Mouse (Mus musculus): ENCODE measurements at regions not wholly inside any gene's neighbourhood (a gene's known extent, or its start where the extent isn't known, plus 50 kb on each side); places are given as distances from the start of the nearest gene placed in this dataset.
"Not testable (repeated sequence)": the region's sequence is repeated elsewhere in the genome, so short reads cannot be mapped to it uniquely, and the experiment has no call there.

DNA sequence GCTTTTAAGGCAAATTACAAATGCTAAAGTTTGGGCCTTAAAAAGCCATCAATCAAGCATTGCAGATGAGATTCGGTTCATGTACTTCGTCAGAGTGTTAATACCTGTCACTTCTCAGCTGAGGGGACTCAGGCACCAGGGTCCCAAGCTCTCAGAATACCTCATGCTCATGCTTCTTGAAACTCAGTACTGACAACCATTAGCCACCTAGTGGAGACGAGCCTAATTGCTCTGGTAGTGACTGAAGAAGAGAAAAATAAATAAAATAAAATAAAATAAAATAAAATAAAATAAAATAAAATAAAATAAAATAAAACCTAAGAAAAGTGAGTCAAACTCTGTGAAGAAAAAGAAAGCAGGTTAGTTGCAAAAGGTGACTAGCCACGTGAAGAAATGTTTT lies 121.0 kb downstream of the Gxylt1 start:
- no peak for TF ChIP-seq POLR2A (IDR thresholded peaks at IDR 0.05; ENCODE audit: control insufficient read depth, low read depth, low read length)
- H3K27me3 ChIP-seq (ENCODE audit: control insufficient read depth, insufficient read depth, low read length) = no peaks in the 10 kb centered on the region
- no peak overlapping the region for H3K4me3 ChIP-seq (ENCODE audit: control insufficient read depth, low read depth, low read length)
- no peaks in the 10 kb centered on the region for H3K4me1 ChIP-seq (ENCODE audit: control insufficient read depth, insufficient read depth, low read length)
- H3K36me3 ChIP-seq (ENCODE audit: control insufficient read depth, insufficient read depth, low read length) = no peaks in the 10 kb centered on the region
- H3K27ac ChIP-seq (ENCODE audit: control insufficient read depth, insufficient read depth, low read depth, low read length) = no peak overlapping the region

- TF ChIP-seq POLR2A (IDR thresholded peaks at IDR 0.05; ENCODE audit: control insufficient read depth, low read depth, low read length) (no peak), CTCF (IDR thresholded peaks at IDR 0.05; ENCODE audit: control insufficient read depth, insufficient read depth, insufficient replicate concordance, low read depth, low read length) (no peak)
- no peaks in the 10 kb centered on the region for H3K36me3 ChIP-seq (ENCODE audit: control insufficient read depth, insufficient read depth, low read length)
- H3K27ac ChIP-seq (ENCODE audit: control insufficient read depth, insufficient read depth, low read depth, low read length) = no peak overlapping the region
- no peak overlapping the region for H3K4me3 ChIP-seq (ENCODE audit: control insufficient read depth, low read depth, low read length)
- no peaks in the 10 kb centered on the region for H3K27me3 ChIP-seq (ENCODE audit: control insufficient read depth, insufficient read depth, low read length)
- H3K4me1 ChIP-seq (ENCODE audit: control insufficient read depth, insufficient read depth, low read length) = no peaks in the 10 kb centered on the region
These were observed 130.1 kb downstream of the Gxylt1 start for GRCm38 (mm10) chr15:93144899-93145298.

DNA sequence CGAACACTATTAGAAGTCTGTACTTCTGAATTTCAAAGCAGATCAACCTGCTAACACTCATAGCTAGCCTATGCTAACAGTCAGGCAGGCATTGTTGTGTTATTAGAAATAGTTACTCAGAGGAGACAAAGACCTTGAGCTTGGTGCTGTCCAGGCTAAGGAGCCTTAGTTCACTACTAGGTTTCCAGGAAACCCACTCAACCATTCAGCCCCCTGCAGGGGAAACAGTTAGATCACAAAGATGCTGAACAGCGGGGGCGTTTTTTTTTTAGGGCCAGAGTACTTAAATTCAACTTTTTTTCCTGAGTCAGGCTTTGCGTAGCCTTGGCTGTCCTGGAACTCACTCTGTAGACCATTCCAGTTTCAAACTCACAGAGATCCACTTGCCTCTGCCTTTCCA lies 130.7 kb downstream of the Gxylt1 start:
- Histone ChIP-seq H3K36me3 (ENCODE audit: control insufficient read depth, insufficient read depth, low read length) (no peaks in the 10 kb centered on the region), H3K4me3 (ENCODE audit: control insufficient read depth, low read depth, low read length) (no peak overlapping the region), H3K4me1 (ENCODE audit: control insufficient read depth, insufficient read depth, low read length) (no peaks in the 10 kb centered on the region), H3K27ac (ENCODE audit: control insufficient read depth, insufficient read depth, low read depth, low read length) (no peak overlapping the region), H3K27me3 (ENCODE audit: control insufficient read depth, insufficient read depth, low read length) (no peaks in the 10 kb centered on the region)
- TF ChIP-seq CTCF (IDR thresholded peaks at IDR 0.05; ENCODE audit: control insufficient read depth, insufficient read depth, insufficient replicate concordance, low read depth, low read length) (no peak), POLR2A (IDR thresholded peaks at IDR 0.05; ENCODE audit: control insufficient read depth, low read depth, low read length) (no peak)

- no peaks in the 10 kb centered on the region for H3K27me3 ChIP-seq (ENCODE audit: control insufficient read depth, insufficient read depth, low read length)
- peak overlapping the region; percentile 8 for H3K4me3 ChIP-seq (ENCODE audit: control insufficient read depth, low read depth, low read length)
- H3K27ac ChIP-seq (ENCODE audit: control insufficient read depth, insufficient read depth, low read depth, low read length) = no peak overlapping the region
- H3K36me3 ChIP-seq (ENCODE audit: control insufficient read depth, insufficient read depth, low read length) = no peaks in the 10 kb centered on the region
- TF ChIP-seq POLR2A (IDR thresholded peaks at IDR 0.05; ENCODE audit: control insufficient read depth, low read depth, low read length) (no peak), CTCF (IDR thresholded peaks at IDR 0.05; ENCODE audit: control insufficient read depth, insufficient read depth, insufficient replicate concordance, low read depth, low read length) (no peak)
- H3K4me1 ChIP-seq (ENCODE audit: control insufficient read depth, insufficient read depth, low read length) = peaks cover 4% of the 10 kb centered on the region; the same call in 1 of the 2 replicates
These were observed 141.6 kb downstream of the Gxylt1 start for GRCm38 (mm10) chr15:93133379-93133778.

DNA sequence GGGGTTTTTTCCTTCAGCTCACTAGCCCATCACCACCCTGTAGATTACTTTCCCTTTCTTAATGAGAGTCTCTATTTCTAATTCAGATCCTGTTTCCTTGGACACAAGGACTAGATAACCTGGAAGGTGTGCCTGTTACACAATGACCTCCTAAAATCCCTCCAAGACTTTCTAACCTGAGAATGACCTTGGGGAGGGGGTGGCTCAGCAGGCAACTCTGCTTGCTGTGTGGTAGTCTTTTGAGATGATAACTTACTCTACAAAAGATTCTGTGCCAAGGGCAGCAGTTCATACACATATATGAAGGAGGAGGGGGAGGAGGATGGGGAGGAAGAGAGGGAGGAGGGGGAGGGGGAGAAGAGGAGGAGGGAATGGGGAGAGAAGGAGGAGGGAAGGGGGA lies 143.9 kb downstream of the Gxylt1 start:
- H3K27me3 ChIP-seq (ENCODE audit: control insufficient read depth, insufficient read depth, low read length) = no peaks in the 10 kb centered on the region
- no peak overlapping the region for H3K4me3 ChIP-seq (ENCODE audit: control insufficient read depth, low read depth, low read length)
- no peak overlapping the region for H3K27ac ChIP-seq (ENCODE audit: control insufficient read depth, insufficient read depth, low read depth, low read length)
- TF ChIP-seq POLR2A (IDR thresholded peaks at IDR 0.05; ENCODE audit: control insufficient read depth, low read depth, low read length) (no peak), CTCF (IDR thresholded peaks at IDR 0.05; ENCODE audit: control insufficient read depth, insufficient read depth, insufficient replicate concordance, low read depth, low read length) (no peak)
- H3K36me3 ChIP-seq (ENCODE audit: control insufficient read depth, insufficient read depth, low read length) = no peaks in the 10 kb centered on the region
- H3K4me1 ChIP-seq (ENCODE audit: control insufficient read depth, insufficient read depth, low read length) = peaks cover 4% of the 10 kb centered on the region; the same call in 1 of the 2 replicates

DNA sequence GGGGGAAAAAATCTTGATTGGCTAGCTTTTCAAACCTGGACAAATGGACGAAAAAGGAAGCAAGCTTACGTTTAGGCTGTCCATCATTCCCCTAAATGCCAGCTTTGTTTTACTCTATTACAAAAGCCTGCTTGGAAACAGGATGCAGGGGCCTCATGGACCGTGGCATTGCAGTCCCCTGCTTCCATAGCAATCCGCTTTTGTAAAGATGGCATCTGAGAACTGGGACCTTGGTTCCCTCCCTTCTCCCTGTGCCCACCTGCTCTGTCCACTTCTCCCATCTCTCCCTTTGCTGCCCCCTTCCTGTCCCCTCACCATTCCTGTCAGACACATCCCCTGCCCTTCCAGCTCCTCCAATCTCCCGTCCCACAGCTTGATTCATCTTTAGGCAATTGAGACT lies 149.7 kb downstream of the Gxylt1 start:
- H3K27ac ChIP-seq (ENCODE audit: control insufficient read depth, insufficient read depth, low read depth, low read length) = no peak overlapping the region

DNA sequence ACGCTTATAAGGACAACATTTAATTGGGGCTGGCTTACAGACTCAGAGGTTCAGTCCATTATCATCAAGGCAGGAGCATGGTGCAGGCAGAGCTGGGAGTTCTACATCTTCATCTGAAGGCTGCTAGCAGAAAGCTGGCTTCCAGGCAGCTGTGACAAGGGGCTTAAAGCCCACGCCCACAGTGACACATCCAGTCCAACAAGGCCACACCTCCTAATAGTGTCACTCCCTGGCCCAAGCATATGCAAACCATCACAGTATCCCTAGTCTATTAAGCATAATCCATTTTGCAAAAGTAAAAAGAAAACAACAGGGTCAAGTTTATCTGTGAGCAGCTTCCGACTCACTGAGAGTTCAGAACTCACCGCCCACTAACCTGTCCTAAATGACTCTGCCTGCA lies 153.8 kb downstream of the Gxylt1 start:
- Histone ChIP-seq H3K27me3 (ENCODE audit: control insufficient read depth, insufficient read depth, low read length) (no peaks in the 10 kb centered on the region), H3K27ac (ENCODE audit: control insufficient read depth, insufficient read depth, low read depth, low read length) (no peak overlapping the region), H3K36me3 (ENCODE audit: control insufficient read depth, insufficient read depth, low read length) (no peaks in the 10 kb centered on the region), H3K4me1 (ENCODE audit: control insufficient read depth, insufficient read depth, low read length) (no peaks in the 10 kb centered on the region), H3K4me3 (ENCODE audit: control insufficient read depth, low read depth, low read length) (no peak overlapping the region)
- no peak for TF ChIP-seq POLR2A (IDR thresholded peaks at IDR 0.05; ENCODE audit: control insufficient read depth, low read depth, low read length)
- no peak for TF ChIP-seq CTCF (IDR thresholded peaks at IDR 0.05; ENCODE audit: control insufficient read depth, insufficient read depth, insufficient replicate concordance, low read depth, low read length)

More for the DNA sequence above, 149.7 kb downstream of the Gxylt1 start:
- H3K36me3 ChIP-seq (ENCODE audit: control insufficient read depth, insufficient read depth, low read length) = no peaks in the 10 kb centered on the region
- H3K27me3 ChIP-seq (ENCODE audit: control insufficient read depth, insufficient read depth, low read length) = no peaks in the 10 kb centered on the region
- H3K4me3 ChIP-seq (ENCODE audit: control insufficient read depth, low read depth, low read length) = no peak overlapping the region
- H3K4me1 ChIP-seq (ENCODE audit: control insufficient read depth, insufficient read depth, low read length) = no peaks in the 10 kb centered on the region
- TF ChIP-seq POLR2A (IDR thresholded peaks at IDR 0.05; ENCODE audit: control insufficient read depth, low read depth, low read length) (no peak), CTCF (IDR thresholded peaks at IDR 0.05; ENCODE audit: control insufficient read depth, insufficient read depth, insufficient replicate concordance, low read depth, low read length) (no peak)

- not testable (repeated sequence) for H3K27ac ChIP-seq (ENCODE audit: control insufficient read depth, insufficient read depth, low read depth, low read length); H3K4me1 ChIP-seq (ENCODE audit: control insufficient read depth, insufficient read depth, low read length); H3K4me3 ChIP-seq (ENCODE audit: control insufficient read depth, low read depth, low read length); H3K27me3 ChIP-seq (ENCODE audit: control insufficient read depth, insufficient read depth, low read length); H3K36me3 ChIP-seq (ENCODE audit: control insufficient read depth, insufficient read depth, low read length)
These were observed 157.2 kb downstream of the Gxylt1 start for GRCm38 (mm10) chr15:93117806-93118205.
